Mouse (Mus musculus) lung, postnatal 0 days (tissue): ENCODE measurements around the gene Sorcs2.

ENCODE experiments used
- CTCF ChIP-seq: IDR thresholded peaks from 2 replicates; pipeline ENCODE4 v1.5.1; 2016; ENCODE audit warnings: antibody characterized with exemption, mild to moderate bottlenecking
- EP300 ChIP-seq: IDR thresholded peaks from 2 replicates; pipeline ENCODE4 v1.6.1; 2016; ENCODE audit warnings: antibody characterized with exemption, mild to moderate bottlenecking, control low read depth

DNA sequence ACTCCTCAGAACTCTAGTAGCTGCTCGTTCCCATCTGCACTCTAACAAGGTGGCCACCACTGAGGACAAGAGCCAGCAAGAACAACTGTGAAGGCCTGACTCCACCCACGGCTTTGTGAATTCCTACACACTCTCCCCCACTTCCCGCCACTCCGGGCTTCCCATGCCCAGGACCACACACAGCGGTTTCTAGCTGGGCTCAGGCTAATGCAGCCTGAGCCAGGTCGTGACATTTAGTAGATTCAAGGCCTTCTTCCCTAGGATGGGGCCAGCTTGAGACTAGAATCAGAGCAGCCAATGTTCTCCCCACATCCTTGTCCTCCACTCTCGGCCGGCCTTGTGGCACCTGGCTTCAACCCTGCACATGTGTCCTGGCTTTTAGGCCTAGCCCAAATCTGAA, 76.4 kb downstream of the Sorcs2 start:
- TF ChIP-seq CTCF (no peak), EP300 (no peak)
